Mouse (Mus musculus): ENCODE measurements around the gene Cpne9. TPM values are rescaled to one million over a fixed set of nuclear protein-coding genes. Genes with fewer than 3 reads are reported as not detected.

Cpne9 gene
- polyA plus RNA-seq, 1 experiment from 2014 or later = 0.06 TPM

DNA sequence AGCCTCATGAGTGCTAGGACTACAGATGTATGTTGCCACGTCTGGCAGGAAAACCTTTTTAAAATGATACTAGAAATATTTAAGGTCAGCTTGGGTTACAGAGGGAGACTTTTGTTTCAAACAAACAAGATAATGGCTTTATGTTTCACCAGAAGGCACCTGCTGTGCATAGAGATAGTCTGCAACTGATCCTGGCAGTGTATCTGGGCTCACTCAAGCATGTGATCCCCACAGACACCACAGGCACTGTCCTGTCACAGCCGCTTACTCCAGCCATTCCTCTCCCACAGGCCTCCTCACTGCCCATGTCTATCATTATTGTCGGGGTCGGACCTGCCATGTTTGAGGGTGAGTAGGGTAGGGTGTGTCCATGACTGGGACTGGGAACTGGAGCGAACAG is 19.2 kb downstream of the Cpne9 start:
- Histone ChIP-seq H3K4me2 (ENCODE audit: low read depth, low read length) (no peak overlapping the region), H3K9ac (ENCODE audit: low read length) (no peak overlapping the region), H3K4me1 (ENCODE audit: control insufficient read depth, insufficient read depth, low read length) (peaks cover 4% of the 10 kb centered on the region; the same call in 1 of the 2 replicates), H3K36me3 (ENCODE audit: control insufficient read depth, insufficient read depth, low read length) (no peaks in the 10 kb centered on the region), H3K4me3 (replicated peaks; ENCODE audit: low read length) (no peak overlapping the region), H3K9me3 (replicated peaks; ENCODE audit: control insufficient read depth, low read length) (no peaks in the 10 kb centered on the region), H3K27ac (ENCODE audit: low read length) (no peak overlapping the region), H3K27me3 (ENCODE audit: control insufficient read depth, insufficient read depth, low read length) (no peaks in the 10 kb centered on the region)
- WGBS = 87% methylated on average over 5 of the region's 5 CpGs
- no peak for ATAC-seq (ENCODE audit: insufficient read depth, low FRiP score)

DNA sequence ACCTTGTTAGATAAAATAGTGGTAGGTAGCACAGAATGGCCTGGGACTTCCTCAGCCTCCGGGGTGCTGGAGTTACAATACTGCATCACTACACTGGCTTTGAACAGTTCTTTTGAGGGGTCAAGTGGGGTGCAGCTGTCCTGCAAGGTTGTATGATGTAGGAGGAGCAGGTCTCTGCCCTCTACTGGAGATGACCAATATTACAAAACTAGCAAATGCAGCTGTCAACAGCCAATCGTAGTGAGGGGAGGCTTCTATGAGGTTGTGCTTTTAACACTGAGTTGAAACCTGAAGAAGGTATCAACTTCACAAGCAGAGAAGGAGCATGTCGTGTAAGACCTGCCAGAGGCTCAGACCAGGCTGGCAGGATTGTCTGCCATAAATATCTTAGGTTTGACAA is 20.2 kb downstream of the Cpne9 start:
- Histone ChIP-seq H3K4me3 (replicated peaks; ENCODE audit: low read length) (no peak overlapping the region), H3K4me2 (ENCODE audit: low read depth, low read length) (no peak overlapping the region)
- ATAC-seq (ENCODE audit: insufficient read depth, low FRiP score) = no peak

DNA sequence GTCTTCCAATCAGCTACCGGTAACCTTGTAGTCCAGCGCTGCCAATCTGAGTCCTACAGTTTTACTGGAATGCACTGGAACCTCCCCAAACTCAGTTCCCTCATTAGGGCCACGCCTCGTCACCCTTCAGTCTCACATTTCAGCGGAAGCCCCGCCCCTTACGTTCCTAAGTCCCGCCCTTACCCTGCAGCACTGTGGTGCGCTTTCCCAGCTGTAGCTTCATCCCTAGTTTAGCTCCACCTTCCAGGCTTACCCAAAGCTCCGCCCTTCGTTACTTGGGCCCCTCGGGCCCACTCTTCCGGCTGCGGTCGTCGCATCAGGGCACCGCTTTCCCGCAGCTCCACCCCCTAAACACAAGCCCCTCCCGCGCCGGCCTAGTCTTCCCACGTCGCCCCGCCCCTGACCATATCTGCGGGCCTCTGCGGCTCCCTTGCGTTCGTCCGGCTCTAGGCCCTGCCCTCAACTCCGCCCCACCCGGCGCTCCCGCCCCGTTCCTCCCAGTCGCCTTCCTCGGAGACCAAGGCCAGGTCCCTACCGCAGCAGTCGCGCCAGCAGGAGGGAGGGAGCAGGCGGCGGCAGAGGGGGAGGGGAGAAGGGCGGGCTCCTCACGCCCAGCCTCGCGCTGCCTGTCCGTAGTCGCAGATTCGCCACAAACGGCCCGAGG is 24.3 kb downstream of the Cpne9 start:
- Histone ChIP-seq H3K4me3 (replicated peaks; ENCODE audit: low read length) (peak overlapping the region; percentile 83), H3K4me2 (ENCODE audit: low read depth, low read length) (peak overlapping the region; percentile 80), H3K9me3 (replicated peaks; ENCODE audit: control insufficient read depth, low read length) (no peaks in the 10 kb centered on the region), H3K9ac (ENCODE audit: low read length) (peak overlapping the region; percentile 98), H3K27me3 (ENCODE audit: control insufficient read depth, insufficient read depth, low read length) (no peaks in the 10 kb centered on the region), H3K36me3 (ENCODE audit: control insufficient read depth, insufficient read depth, low read length) (0 out of 2 replicates have a peak, but pooled peaks cover 3% of the 10 kb centered on the region), H3K4me1 (ENCODE audit: control insufficient read depth, insufficient read depth, low read length) (peaks cover 15% of the 10 kb centered on the region), H3K27ac (ENCODE audit: low read length) (peak overlapping the region; percentile 99)
- WGBS = under 1% methylated on average over 50 of the region's 50 CpGs
- ATAC-seq (ENCODE audit: insufficient read depth, low FRiP score) = peak; percentile 98

More for the DNA sequence above, 20.2 kb downstream of the Cpne9 start:
- H3K9me3 ChIP-seq (replicated peaks; ENCODE audit: control insufficient read depth, low read length) = no peaks in the 10 kb centered on the region
- WGBS = 21% methylated on average over 3 of the region's 3 CpGs
- no peaks in the 10 kb centered on the region for H3K27me3 ChIP-seq (ENCODE audit: control insufficient read depth, insufficient read depth, low read length)
- H3K36me3 ChIP-seq (ENCODE audit: control insufficient read depth, insufficient read depth, low read length) = no peaks in the 10 kb centered on the region
- H3K27ac ChIP-seq (ENCODE audit: low read length) = no peak overlapping the region
- no peak overlapping the region for H3K9ac ChIP-seq (ENCODE audit: low read length)
- peaks cover 4% of the 10 kb centered on the region; the same call in 1 of the 2 replicates for H3K4me1 ChIP-seq (ENCODE audit: control insufficient read depth, insufficient read depth, low read length)

DNA sequence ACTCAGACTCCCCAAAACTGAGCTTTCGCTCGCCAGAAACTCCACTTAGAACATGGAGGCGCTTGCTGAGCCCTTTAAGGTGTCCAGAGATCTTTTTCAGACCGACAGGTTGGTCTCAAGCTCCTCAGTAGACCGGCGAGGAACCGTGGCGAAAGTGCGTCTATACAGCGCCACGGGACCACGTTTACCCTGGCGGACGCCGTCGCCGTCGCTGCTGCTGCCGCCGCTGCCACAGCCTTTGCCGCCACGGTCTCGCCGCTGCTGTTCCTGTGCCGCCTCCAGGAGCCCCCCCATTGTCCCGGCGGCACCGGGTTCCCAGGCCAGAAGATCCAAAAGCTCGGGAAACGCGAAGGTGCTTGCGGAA is 24.9 kb downstream of the Cpne9 start, which contains the start of gene Brpf1:
Gene Brpf1 (plus strand): TSS at position 152 of the 364 bp plus-strand sequence.
- Histone ChIP-seq H3K9me3 (replicated peaks; ENCODE audit: control insufficient read depth, low read length) (no peaks in the 10 kb centered on the region), H3K4me1 (ENCODE audit: control insufficient read depth, insufficient read depth, low read length) (peaks cover 15% of the 10 kb centered on the region), H3K27me3 (ENCODE audit: control insufficient read depth, insufficient read depth, low read length) (no peaks in the 10 kb centered on the region), H3K4me2 (ENCODE audit: low read depth, low read length) (peak within 1 kb of the TSS; percentile 80), H3K27ac (ENCODE audit: low read length) (peak within 1 kb of the TSS; percentile 99), H3K9ac (ENCODE audit: low read length) (peak within 1 kb of the TSS; percentile 98), H3K36me3 (ENCODE audit: control insufficient read depth, insufficient read depth, low read length) (0 out of 2 replicates have a peak, but pooled peaks cover 3% of the 10 kb centered on the region), H3K4me3 (replicated peaks; ENCODE audit: low read length) (peak within 1 kb of the TSS; percentile 83)
- WGBS = under 1% methylated on average over 32 of the region's 32 CpGs
- peak; percentile 21; the same call in 1 of the 2 replicates for ATAC-seq (ENCODE audit: insufficient read depth, low FRiP score)

DNA sequence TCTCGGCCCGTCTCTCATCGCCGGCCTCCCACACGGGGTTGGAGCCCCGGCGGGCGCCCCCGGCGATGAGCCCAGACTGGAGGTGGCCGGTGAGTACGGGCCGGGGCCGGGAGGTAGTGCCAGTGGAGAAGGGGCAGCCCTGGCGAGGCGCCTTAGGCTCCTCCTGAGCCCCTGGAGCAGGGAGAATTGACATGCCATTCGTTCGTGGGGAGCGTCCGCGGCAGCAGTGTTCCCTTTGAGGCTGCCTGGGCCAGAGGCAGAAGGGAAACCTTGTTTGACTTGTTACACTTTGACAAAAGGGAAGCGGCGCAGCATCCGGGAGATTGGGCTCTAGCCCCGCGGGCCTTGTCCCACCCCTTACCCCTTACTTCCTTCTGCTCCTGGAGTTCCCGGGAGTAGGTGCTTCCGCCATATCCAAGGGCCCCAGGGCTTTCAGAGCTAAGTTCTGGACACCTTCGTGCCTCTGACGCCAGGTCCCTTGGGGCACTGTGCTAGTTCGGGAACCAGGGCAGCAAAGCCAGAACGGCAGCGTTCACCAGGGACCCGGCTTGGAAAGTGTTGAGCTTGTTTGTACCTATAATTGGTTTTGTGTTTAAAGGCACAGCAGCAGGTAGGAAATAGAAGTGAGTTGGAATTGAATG is 25.5 kb downstream of the Cpne9 start:
- Histone ChIP-seq H3K36me3 (ENCODE audit: control insufficient read depth, insufficient read depth, low read length) (0 out of 2 replicates have a peak, but pooled peaks cover 3% of the 10 kb centered on the region), H3K27me3 (ENCODE audit: control insufficient read depth, insufficient read depth, low read length) (no peaks in the 10 kb centered on the region), H3K27ac (ENCODE audit: low read length) (peak overlapping the region; percentile 99), H3K4me3 (replicated peaks; ENCODE audit: low read length) (peak overlapping the region; percentile 83), H3K4me1 (ENCODE audit: control insufficient read depth, insufficient read depth, low read length) (peaks cover 15% of the 10 kb centered on the region), H3K9ac (ENCODE audit: low read length) (peak overlapping the region; percentile 98), H3K4me2 (ENCODE audit: low read depth, low read length) (peak overlapping the region; percentile 80), H3K9me3 (replicated peaks; ENCODE audit: control insufficient read depth, low read length) (no peaks in the 10 kb centered on the region)
- under 1% methylated on average over 31 of the region's 34 CpGs for WGBS
- ATAC-seq (ENCODE audit: insufficient read depth, low FRiP score) = no peak

DNA sequence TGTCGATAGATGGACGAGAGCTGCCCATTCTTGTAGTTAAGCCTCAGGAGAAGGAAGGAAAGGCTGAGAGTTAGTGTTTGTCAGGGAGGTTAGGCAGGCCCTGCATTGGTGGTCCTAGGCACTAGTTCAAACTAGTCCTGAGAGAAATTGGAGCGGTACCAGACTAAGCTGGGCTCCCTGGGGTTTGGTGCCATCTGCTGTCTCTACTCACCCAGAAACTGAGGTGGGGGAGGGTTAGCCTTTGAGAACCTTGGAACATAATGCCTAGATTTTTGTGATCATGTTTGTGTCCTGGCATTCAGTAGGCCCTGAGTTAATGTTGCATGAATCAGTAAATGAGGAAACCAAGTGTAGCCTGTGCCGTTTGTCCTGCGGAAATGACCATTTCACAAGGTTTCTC is 26.0 kb downstream of the Cpne9 start:
- Histone ChIP-seq H3K27ac (ENCODE audit: low read length) (peak overlapping the region; percentile 99), H3K9me3 (replicated peaks; ENCODE audit: control insufficient read depth, low read length) (no peaks in the 10 kb centered on the region), H3K4me1 (ENCODE audit: control insufficient read depth, insufficient read depth, low read length) (peaks cover 15% of the 10 kb centered on the region), H3K4me3 (replicated peaks; ENCODE audit: low read length) (peak overlapping the region; percentile 83), H3K36me3 (ENCODE audit: control insufficient read depth, insufficient read depth, low read length) (0 out of 2 replicates have a peak, but pooled peaks cover 8% of the 10 kb centered on the region), H3K9ac (ENCODE audit: low read length) (peak overlapping the region; percentile 98), H3K27me3 (ENCODE audit: control insufficient read depth, insufficient read depth, low read length) (no peaks in the 10 kb centered on the region), H3K4me2 (ENCODE audit: low read depth, low read length) (peak overlapping the region; percentile 80)
- no peak for ATAC-seq (ENCODE audit: insufficient read depth, low FRiP score)
- 23% methylated on average over 5 of the region's 5 CpGs for WGBS

DNA sequence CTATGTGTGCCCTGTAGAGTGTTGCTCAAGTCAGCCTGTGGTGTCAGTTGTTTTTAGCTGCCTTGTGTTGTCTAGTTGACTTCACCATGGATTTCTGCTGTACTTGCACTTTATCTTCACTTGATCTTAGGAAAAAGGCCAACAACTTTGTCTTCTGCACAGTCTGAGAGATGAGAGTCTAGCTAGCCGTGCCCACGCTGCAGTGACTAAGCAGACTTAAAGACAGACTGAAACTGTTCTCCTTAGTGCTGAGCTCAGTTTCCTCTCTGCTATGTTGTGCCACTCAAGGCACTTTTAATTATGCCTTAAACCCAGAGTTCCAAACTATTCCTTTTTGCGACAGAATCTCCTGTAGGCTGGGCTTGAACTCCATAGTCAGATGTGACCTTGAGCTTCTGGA is 33.9 kb downstream of the Cpne9 start:
- 89% methylated on average over 3 of the region's 3 CpGs for WGBS
- ATAC-seq (ENCODE audit: insufficient read depth, low FRiP score) = no peak

DNA sequence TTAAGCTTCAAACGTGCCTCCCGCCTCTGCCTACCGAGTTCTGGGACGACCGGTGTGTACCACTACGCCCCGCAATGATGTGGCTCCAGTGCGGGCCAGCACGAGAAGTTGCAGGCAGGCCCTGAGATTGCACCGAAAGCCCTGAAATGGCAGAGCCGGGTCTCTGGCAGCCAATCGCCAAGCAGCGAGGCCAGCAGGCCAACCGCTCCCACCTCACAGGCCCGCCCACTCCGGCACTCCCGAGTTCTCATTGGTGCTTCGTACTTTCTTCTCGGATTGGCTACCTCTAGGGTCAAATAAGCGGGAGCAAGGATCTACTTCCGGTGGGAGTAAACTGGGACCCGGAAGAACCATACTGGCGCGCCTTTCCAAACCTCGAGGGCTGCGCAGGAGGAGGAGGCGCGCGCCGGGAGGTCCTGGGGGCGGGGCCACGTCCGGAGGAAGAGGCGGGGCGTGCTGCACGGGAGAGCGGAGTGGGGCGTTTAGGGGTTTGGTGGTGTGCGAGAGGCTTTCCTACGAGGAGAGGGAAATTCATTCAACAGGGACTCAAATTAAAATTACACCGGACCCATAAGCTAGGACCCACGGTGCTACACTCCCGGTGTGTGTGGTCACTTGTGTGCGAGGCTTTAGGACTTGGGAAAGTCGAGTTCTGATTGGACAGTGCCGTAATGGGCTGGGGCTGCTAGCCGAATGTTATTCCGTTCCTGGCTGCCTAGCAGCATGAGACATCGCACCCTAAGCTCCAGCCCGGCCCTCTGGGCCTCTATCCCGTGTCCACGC is 44.6 kb downstream of the Cpne9 start, which contains the start of gene Ogg1:
Gene Ogg1 (plus strand): TSS at position 440 of the 783 bp plus-strand sequence.
- WGBS = under 1% methylated on average over 52 of the region's 52 CpGs
- peaks cover 16% of the 10 kb centered on the region for H3K36me3 ChIP-seq (ENCODE audit: control insufficient read depth, insufficient read depth, low read length)
- H3K9me3 ChIP-seq (replicated peaks; ENCODE audit: control insufficient read depth, low read length) = no peaks in the 10 kb centered on the region
- H3K27me3 ChIP-seq (ENCODE audit: control insufficient read depth, insufficient read depth, low read length) = no peaks in the 10 kb centered on the region
- peak within 1 kb of the TSS; percentile 91 for H3K4me2 ChIP-seq (ENCODE audit: low read depth, low read length)
- peak within 1 kb of the TSS; percentile 54 for H3K4me3 ChIP-seq (replicated peaks; ENCODE audit: low read length)
- peak within 1 kb of the TSS; percentile 84 for H3K9ac ChIP-seq (ENCODE audit: low read length)
- H3K27ac ChIP-seq (ENCODE audit: low read length) = peak within 1 kb of the TSS; percentile 94
- H3K4me1 ChIP-seq (ENCODE audit: control insufficient read depth, insufficient read depth, low read length) = 0 out of 2 replicates have a peak, but pooled peaks cover 2% of the 10 kb centered on the region
- peak; percentile 98 for ATAC-seq (ENCODE audit: insufficient read depth, low FRiP score)

More for the DNA sequence above, 33.9 kb downstream of the Cpne9 start:
- no peak overlapping the region for H3K27ac ChIP-seq (ENCODE audit: low read length)
- H3K9me3 ChIP-seq (replicated peaks; ENCODE audit: control insufficient read depth, low read length) = no peaks in the 10 kb centered on the region
- H3K36me3 ChIP-seq (ENCODE audit: control insufficient read depth, insufficient read depth, low read length) = peaks cover 36% of the 10 kb centered on the region
- no peak overlapping the region for H3K4me2 ChIP-seq (ENCODE audit: low read depth, low read length)
- no peak overlapping the region for H3K9ac ChIP-seq (ENCODE audit: low read length)
- H3K27me3 ChIP-seq (ENCODE audit: control insufficient read depth, insufficient read depth, low read length) = no peaks in the 10 kb centered on the region
- H3K4me1 ChIP-seq (ENCODE audit: control insufficient read depth, insufficient read depth, low read length) = no peaks in the 10 kb centered on the region
- no peak overlapping the region for H3K4me3 ChIP-seq (replicated peaks; ENCODE audit: low read length)

Data from stomach, embryonic 16.5 days (tissue).